ENCODE assay signal across 1 mouse cellular context in the genomic region with DNA sequence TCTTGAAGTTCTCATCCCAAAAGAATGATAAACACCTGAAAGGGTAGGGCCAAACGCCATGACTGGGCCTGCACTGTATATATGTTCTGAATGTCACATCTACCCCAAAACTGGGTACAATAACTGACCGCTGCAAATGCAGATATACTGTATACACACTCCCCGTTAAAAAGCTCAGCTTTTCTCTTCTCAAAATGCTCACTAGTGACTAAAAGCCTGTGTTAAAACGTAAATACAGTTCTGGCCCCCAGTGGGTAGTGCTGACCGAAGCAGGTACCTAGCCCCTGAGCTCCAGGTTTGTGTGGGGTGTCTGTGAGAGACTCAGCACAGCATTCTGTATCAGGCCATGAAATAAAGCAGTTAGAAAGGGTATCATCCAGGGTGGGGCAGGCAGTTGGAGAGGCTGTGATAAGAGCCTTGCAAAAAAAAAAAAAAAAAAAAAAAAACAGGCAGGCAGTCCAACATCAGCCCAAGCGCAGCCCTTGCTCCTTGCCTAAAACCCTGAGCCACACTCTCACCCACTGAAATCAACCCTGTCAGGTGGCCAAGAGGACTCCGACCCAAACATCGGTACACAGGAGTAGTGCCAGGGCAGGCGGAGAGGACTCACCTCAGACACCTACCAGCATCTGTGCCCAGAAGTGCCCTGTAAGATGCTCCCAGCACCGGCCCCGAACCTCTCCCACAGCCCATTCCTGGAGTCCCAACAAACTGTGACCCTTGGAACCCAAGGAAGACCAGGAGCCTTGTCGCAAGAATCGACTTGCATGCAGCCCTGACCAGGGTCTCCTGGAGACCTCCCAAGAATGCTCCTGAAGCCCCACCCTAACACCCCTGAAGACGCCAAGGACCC.
TF ChIP-seq lines count a peak whose summit lies in the region.

No protein-coding gene starts in this region.

TF ChIP-seq in MEL, 35 proteins besides CTCF, POLR2A, EP300 and RAD21 (continued from another document):
- TF ChIP-seq BHLHE40 (IDR thresholded peaks at IDR 0.05; ENCODE audit: borderline replicate concordance, low read depth, low read length) (0 out of 2 replicates have a peak, but pooled peaks have one; percentile 29), POLR2AphosphoS5 (IDR thresholded peaks at IDR 0.05; ENCODE audit: borderline replicate concordance, low read depth, low read length) (no peak; the same call in 1 of the 2 replicates), UBTF (IDR thresholded peaks at IDR 0.05; ENCODE audit: borderline replicate concordance, insufficient read depth, low read depth, low read length) (no peak), NRF1 (IDR thresholded peaks at IDR 0.05; ENCODE audit: insufficient read depth, low read depth, low read length, poor library complexity, severe bottlenecking) (no peak), JUND (IDR thresholded peaks at IDR 0.05; ENCODE audit: low read depth, low read length) (no peak), ZKSCAN1 (IDR thresholded peaks at IDR 0.05; ENCODE audit: low read depth, low read length) (peak; percentile 72; the same call in 1 of the 2 replicates), RCOR1 (IDR thresholded peaks at IDR 0.05; ENCODE audit: low read depth, low read length) (peak; percentile 56; the same call in 1 of the 2 replicates), SIN3A (IDR thresholded peaks at IDR 0.05; ENCODE audit: low read length) (peak; percentile 91), MYC (IDR thresholded peaks at IDR 0.05; ENCODE audit: low read depth, low read length) (peak; percentile 77), ZNF384 (IDR thresholded peaks at IDR 0.05; ENCODE audit: low read depth, low read length) (peak; percentile 100), MXI1 (IDR thresholded peaks at IDR 0.05; ENCODE audit: low read depth, low read length) (peak; percentile 79; the same call in 1 of the 2 replicates), ZC3H11A (IDR thresholded peaks at IDR 0.05; ENCODE audit: low read depth, low read length) (no peak), GABPA (IDR thresholded peaks at IDR 0.05; ENCODE audit: low read depth, low read length) (no peak), ZMIZ1 (IDR thresholded peaks at IDR 0.05; ENCODE audit: low read depth, low read length) (peak; percentile 47; the same call in 1 of the 2 replicates), MYB (IDR thresholded peaks at IDR 0.05; ENCODE audit: low read depth, low read length) (peak; percentile 97), HCFC1 (IDR thresholded peaks at IDR 0.05; ENCODE audit: low read depth, low read length) (peak; percentile 69), MAX (IDR thresholded peaks at IDR 0.05; ENCODE audit: low read length) (peak; percentile 23; the same call in 1 of the 2 replicates), NELFE (IDR thresholded peaks at IDR 0.05; ENCODE audit: low read depth, low read length) (peak; percentile 83), E2F4 (IDR thresholded peaks at IDR 0.05; ENCODE audit: borderline replicate concordance, low read depth, low read length) (no peak), TCF12 (IDR thresholded peaks at IDR 0.05; ENCODE audit: low read depth, low read length) (peak; percentile 90), ELF1 (IDR thresholded peaks at IDR 0.05; ENCODE audit: low read depth, low read length) (no peak), GATA1 (IDR thresholded peaks at IDR 0.05; ENCODE audit: low read depth, low read length) (peak; percentile 94), ETS1 (IDR thresholded peaks at IDR 0.05; ENCODE audit: low read depth, low read length) (peak; percentile 89), USF1 (IDR thresholded peaks at IDR 0.05; ENCODE audit: low read depth, low read length) (peak; percentile 59; the same call in 1 of the 2 replicates), SMC3 (IDR thresholded peaks at IDR 0.05; ENCODE audit: low read depth, low read length) (no peak), MEF2A (IDR thresholded peaks at IDR 0.05; ENCODE audit: extremely low read depth, insufficient replicate concordance, low read depth, low read length, poor library complexity, severe bottlenecking) (no peak), MAZ (IDR thresholded peaks at IDR 0.05; ENCODE audit: low read depth, low read length) (peak; percentile 90), TBP (IDR thresholded peaks at IDR 0.05; ENCODE audit: low read depth, low read length) (peak; percentile 93), USF2 (IDR thresholded peaks at IDR 0.05; ENCODE audit: borderline replicate concordance in 1 of 2, insufficient read depth in 1 of 2, low read depth in 1 of 2, low read length in 2 of 2) (no peak)
TF ChIP-seq in MEL: peak in this region for 21.
